Mouse (Mus musculus): ENCODE measurements around the gene Ssr4.
"Not testable (repeated sequence)": the region's sequence is repeated elsewhere in the genome, so short reads cannot be mapped to it uniquely, and the experiment has no call there.

The Ssr4 gene

GRCm38 (mm10) chrX:73786364-73787224 is at the start of gene Ssr4, which contains the start of gene Idh3g:
TSS of gene Ssr4 (plus strand) at chrX:73787028.
TSS of gene Idh3g (minus strand) at chrX:73786897.
- DNase-seq (ENCODE audit: low read depth, low spot score): peak; percentile 96

GRCm38 (mm10) chrX:73738155-73738554 is 48.7 kb upstream of the Ssr4 start:
- DNase-seq (ENCODE audit: low read depth, low spot score): peak; percentile 13

- no peak for DNase-seq (ENCODE audit: low read depth, low spot score)
Measured at GRCm38 (mm10) chrX:73739151-73739550, 47.7 kb upstream of the Ssr4 start.

GRCm38 (mm10) chrX:73739841-73740240 is 47.0 kb upstream of the Ssr4 start:
- DNase-seq (ENCODE audit: low read depth, low spot score): not testable (repeated sequence)

- DNase-seq (ENCODE audit: low read depth, low spot score): no peak
Measured at GRCm38 (mm10) chrX:73744774-73745481, 41.9 kb upstream of the Ssr4 start.

GRCm38 (mm10) chrX:73748977-73749376 is 37.9 kb upstream of the Ssr4 start:
- peak; percentile 16 for DNase-seq (ENCODE audit: low read depth, low spot score)

GRCm38 (mm10) chrX:73756334-73757140 is 30.3 kb upstream of the Ssr4 start, which contains the start of gene Plxnb3:
TSS of gene Plxnb3 (plus strand) at chrX:73757090.
- DNase-seq (ENCODE audit: low read depth, low spot score): no peak

GRCm38 (mm10) chrX:73758611-73759290 is 28.1 kb upstream of the Ssr4 start:
- DNase-seq (ENCODE audit: low read depth, low spot score): no peak

- no peak for DNase-seq (ENCODE audit: low read depth, low spot score)
Measured at GRCm38 (mm10) chrX:73765311-73765710, 21.5 kb upstream of the Ssr4 start.

- DNase-seq (ENCODE audit: low read depth, low spot score): peak; percentile 38
Measured at GRCm38 (mm10) chrX:73767267-73767666, 19.6 kb upstream of the Ssr4 start.

- no peak for DNase-seq (ENCODE audit: low read depth, low spot score)
Measured at GRCm38 (mm10) chrX:73774168-73774760, 12.6 kb upstream of the Ssr4 start, which contains the start of gene Srpk3. TSS of gene Srpk3 (plus strand) at chrX:73774405.

- DNase-seq (ENCODE audit: low read depth, low spot score): no peak
Measured at GRCm38 (mm10) chrX:73774802-73775483, 11.9 kb upstream of the Ssr4 start.

GRCm38 (mm10) chrX:73782227-73782626 is 4.6 kb upstream of the Ssr4 start:
- DNase-seq (ENCODE audit: low read depth, low spot score): no peak

- no peak for DNase-seq (ENCODE audit: low read depth, low spot score)
Measured at GRCm38 (mm10) chrX:73785666-73786065, 1.2 kb upstream of the Ssr4 start.

- DNase-seq (ENCODE audit: low read depth, low spot score): no peak
Measured at GRCm38 (mm10) chrX:73787225-73787558, 364 bp downstream of the Ssr4 start.

- DNase-seq (ENCODE audit: low read depth, low spot score): no peak
Measured at GRCm38 (mm10) chrX:73788501-73788900, 1.7 kb downstream of the Ssr4 start.

GRCm38 (mm10) chrX:73793039-73793438 is 6.2 kb downstream of the Ssr4 start:
- DNase-seq (ENCODE audit: low read depth, low spot score): no peak

- DNase-seq (ENCODE audit: low read depth, low spot score): no peak
Measured at GRCm38 (mm10) chrX:73793505-73793904, 6.7 kb downstream of the Ssr4 start.

GRCm38 (mm10) chrX:73797511-73797910 is 10.7 kb downstream of the Ssr4 start:
- DNase-seq (ENCODE audit: low read depth, low spot score): no peak

GRCm38 (mm10) chrX:73798502-73798901 is 11.7 kb downstream of the Ssr4 start:
- peak; percentile 84 for DNase-seq (ENCODE audit: low read depth, low spot score)

All from CD4-positive, CD25-positive, alpha-beta regulatory T cell, adult 2 months (primary cell).